In the genomic region with DNA sequence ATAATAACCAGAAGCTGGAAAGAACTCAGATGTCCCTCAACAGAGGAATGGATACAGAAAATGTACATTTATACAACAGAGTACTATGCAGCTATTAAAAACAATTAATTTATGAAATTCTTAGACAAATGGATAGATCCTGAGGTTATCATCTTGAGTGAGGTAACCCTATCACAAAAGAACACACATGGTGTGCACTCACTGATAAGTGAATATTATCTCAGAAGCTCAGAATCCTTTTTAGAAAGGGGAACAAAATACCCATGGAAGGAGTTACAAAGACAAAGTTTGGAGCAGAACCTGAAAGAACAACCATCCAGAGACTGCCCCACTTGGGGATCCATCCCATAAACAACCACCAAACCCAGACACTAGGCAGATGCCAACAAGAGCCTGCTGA, we compare ENCODE assay signal across 6 mouse cellular contexts. TPM values are rescaled to one million over a fixed set of nuclear protein-coding genes. Genes with fewer than 3 reads are reported as not detected.
"Had no signal": no experiment of that assay in that cellular context is flagged by ENCODE, and none has a peak within 500 bp of the region (broad histone marks: within the 10 kb centered on the region; RNA-seq: fewer than 3 reads in every experiment).

No protein-coding gene starts in this region.

RNA-seq across cellular contexts. Expression of a gene that starts 34.2 kb away (rescaled TPM):
- total RNA-seq: neutrophil, adult 5-6 weeks had no signal
- polyA plus RNA-seq: neural tube, embryonic 13.5 days; neural tube, embryonic 14.5 days; spleen, adult 2 months; testis, adult 2 months had no signal

RNA-seq across cellular contexts. Expression of a gene that starts 39.1 kb away (rescaled TPM):
- total RNA-seq: neutrophil, adult 5-6 weeks had no signal
- polyA plus RNA-seq: small intestine, adult 2 months; spleen, adult 2 months; testis, adult 2 months had no signal
